Mouse (Mus musculus): ENCODE measurements at regions not wholly inside any gene's neighbourhood (a gene's known extent, or its start where the extent isn't known, plus 50 kb on each side); places are given as distances from the start of the nearest gene placed in this dataset.
A peak's percentile ranks its signal among the peaks of the same experiment; 100 is the strongest.

DNA sequence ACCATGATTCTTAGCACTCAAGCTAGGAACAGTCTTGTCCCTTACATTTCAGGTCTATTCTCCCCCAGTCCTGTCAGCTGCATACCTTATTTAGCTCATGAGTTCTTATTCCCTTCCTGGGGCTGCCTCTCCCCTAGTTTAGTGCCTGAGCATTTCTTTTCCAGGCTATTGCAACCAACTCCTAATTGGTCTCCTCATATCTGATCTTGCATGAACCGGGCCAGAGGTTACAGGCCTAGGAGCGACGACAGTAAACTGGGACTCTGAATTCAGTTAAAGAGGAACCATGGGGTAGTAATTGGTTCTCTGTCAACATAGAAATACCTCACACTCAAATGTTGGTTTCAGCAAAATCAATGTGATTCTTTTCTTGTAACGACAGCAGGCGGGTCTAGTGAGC is 195.9 kb downstream of the Kit start:
- DNase-seq (ENCODE audit: low read depth, low spot score): no peak

DNA sequence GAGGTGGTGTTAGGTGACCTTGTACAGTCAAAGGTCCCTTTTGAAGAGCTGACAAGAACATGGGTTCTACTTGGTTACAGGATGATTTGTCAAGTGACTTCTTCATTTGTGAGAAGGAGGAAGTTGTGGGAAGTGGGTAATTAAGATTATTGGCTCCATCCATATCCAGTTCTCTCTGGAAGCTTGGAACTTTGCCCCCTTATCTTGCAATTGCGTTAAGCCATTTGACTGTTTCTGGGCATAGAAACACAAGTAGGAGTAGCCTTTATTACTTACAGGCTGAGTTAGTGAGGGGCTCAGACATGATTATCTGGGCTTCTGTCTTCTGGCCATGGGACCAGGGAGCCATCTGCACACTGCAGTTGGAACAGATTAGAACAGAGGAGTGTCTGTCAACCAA is 192.5 kb downstream of the Kit start:
- DNase-seq (ENCODE audit: low read depth, low spot score): no peak

DNA sequence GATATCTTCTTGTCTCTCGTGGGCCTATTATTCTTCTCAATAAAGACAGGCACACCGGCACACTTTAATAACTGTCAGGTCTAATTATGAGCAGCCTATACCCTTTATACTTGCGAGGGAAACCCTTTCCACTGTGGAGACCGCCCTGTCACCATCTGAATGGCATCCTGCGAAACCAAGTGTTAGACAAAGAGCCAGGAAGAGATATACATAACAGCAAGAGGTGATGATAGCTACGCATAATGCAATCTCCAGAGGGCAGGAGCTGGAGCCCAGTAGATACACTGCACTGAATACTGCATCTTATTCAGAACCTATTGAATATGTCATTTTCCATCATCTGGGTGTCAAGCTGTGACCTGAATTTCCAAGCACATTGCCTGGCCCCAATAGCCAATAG is 187.7 kb downstream of the Kit start:
- no peak for DNase-seq (ENCODE audit: low read depth, low spot score)

DNA sequence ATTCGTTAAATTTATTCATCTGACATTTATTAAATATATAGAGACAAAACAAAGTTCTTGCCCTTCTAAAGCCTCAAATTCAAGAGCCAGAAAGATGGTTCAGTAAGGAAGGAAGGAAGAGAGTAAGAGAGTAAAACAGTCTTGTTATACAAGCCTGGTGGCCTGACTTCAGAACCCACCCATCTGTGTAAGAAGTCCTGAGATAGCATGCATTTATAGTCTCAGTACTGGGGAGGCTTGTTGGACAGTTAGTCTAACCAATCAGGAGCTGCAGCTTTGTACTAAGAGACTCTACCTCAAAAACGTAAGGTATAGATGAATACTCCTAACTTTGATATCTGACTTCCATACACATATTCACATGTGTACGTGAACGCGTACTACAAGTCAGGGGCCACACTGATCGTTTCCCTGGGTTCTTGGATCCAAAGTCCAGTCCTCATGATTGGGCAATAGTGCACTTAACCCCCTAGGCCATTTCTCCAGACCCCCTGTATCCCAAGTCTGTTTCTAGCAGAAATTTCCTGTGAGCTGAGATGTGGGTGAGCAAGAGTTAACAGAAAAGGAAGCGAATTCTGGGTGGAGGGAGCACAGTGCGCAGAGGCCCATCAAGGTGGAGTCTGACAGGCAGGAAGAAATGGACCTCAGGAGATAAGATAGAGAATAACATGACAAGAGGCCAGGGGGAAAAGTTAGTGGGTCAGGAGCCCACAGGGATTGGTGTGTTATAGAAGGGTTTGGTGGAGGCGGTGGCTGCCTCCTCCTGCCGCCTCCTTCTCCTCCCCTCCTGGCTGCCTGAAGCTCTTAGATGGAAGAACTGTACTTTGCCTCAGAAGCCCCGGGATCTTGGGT is 187.0 kb downstream of the Kit start:
- DNase-seq (ENCODE audit: low read depth, low spot score): no peak

DNA sequence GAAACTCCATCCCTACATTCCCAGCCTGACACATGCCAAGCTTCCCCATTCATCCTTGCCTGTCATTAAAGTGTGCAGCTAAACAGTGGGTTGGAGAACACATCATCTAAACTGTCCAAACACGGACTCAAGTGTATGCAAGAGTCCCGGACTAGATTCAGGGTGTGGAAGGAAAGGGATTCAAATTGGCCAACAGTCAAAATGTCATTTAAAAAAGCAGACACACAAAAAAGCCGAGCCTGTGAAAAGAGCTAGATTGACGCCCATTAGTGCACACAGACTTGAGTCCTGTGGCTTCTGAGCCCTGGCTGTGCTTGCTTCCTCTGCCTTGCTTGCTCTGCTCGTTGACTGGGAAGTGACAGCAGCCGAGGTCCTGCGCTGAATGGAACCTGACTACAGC is 181.5 kb downstream of the Kit start:
- DNase-seq (ENCODE audit: low read depth, low spot score): no peak

DNA sequence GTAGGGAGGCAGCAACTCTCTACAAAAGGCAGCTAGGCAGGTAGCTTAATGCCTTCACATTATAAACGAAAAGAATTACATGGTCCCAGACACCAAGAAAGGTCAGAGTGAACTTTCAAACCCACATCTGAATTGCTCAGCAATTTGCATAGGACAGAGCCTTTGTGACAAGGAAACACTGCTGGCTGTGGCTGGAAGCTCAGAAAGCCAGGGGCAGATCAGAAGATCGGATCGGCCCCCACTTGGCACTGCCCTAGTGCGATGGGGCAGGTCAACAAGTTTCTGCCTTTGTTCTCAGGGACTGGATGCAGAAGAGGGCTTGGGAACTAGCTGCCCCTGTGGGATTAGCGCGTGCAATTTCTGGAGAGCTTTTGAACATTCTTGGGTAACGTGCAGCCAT is 179.6 kb downstream of the Kit start:
- DNase-seq (ENCODE audit: low read depth, low spot score): peak; percentile 30

DNA sequence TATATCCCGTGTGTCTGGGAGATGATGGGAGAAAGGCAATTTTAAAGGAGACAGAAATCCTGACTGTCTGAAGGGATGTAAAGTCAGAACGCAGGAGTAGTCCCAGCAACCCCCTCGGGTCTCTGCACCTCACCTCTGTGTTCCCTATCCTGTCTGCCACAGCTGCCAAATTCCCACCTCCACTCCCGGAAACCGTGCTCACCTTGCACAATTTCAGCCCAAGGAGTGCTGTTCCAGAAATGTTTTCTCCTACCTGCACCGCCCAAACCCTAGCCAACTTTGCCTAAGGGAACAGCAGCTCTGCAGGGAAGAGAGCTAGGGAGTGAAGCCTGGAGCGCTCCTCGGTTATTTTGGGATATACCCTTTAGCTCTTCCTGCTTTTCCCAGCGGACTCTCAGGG is 170.6 kb downstream of the Kit start:
- no peak for DNase-seq (ENCODE audit: low read depth, low spot score)

DNA sequence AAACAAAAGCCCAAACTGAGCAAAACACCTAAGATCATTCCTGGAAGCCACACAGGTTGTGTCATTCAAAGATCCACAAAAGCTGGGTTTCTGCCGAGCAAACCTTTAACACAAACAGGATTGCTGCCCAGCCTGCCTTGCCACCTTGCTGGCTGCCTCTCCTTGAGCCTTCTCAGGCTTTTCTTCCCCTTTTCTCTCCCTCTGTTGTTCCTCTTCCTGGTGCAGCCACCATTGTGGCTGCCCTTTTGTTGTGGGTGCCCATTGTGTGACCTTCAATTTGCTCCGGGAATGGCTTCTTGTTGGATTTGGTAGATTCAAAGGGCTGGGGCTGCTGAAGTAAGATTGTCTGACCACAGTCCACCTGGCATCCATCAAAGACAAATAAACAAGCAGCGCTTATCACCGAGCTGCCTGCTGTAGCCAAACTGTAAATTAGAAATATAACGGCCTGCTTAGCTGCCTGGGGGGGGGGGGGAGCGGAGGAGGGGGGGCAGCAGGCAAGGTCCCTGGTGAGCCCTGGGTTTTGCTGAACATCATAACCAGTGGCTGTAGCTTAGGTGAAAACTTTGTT is 169.8 kb downstream of the Kit start:
- no peak for DNase-seq (ENCODE audit: low read depth, low spot score)

DNA sequence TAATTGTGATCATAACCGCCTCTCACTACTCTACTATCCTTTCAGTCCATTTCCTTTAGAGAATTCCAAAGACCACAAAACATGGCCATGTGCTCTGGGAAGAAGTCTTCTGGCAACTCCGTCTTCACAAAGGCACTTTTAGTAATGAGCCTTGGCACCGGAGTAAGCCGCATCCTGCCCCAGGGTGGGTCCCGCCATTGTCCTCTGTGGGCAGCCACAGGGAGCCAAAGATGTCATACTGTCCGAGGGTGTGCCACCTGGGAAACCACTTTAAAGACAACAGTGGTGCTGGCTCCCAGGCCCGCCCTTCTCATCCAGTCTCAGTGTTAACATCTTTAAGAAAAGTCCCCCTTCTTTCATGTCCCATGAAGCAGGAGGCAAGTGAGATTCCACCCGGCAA is 164.6 kb downstream of the Kit start:
- DNase-seq (ENCODE audit: low read depth, low spot score): no peak

DNA sequence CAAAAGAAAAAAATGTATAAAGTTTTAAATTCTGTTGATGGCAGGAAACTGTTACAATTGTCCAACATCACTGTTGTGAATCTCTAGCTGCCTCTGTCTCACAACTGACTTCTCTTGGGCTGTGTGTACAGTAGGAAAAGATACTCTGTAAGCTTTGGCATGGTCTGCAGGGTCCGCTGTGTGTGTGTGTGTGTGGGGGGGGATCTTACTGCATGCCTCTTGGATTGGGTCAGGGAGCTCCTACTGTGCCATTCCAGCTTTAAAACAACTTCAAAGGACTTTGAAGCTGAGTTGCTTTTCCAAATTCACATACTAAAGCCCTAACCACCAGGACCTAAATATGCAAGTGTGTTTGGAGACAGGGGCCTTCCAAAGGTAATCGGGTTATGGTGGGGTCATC is 163.7 kb downstream of the Kit start:
- no peak for DNase-seq (ENCODE audit: low read depth, low spot score)

DNA sequence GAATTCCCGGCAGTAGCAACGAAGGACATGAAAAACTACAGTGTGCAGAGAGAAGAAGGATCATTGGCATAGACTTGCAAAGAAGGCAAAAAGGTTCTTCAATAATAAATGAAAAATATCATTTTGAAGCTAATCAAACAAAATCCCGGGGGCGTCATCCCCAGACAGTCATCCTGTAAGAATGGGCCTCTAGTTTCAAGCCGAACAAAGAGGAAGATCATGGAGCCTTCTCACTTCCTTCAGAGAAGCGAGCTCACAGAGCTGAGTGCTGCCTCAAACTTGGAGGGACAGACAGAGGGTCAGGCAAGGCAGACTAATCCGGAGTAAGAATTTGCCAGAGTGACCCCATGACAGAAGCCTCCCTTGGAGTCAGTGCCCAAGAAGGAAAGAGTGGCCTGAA is 163.0 kb downstream of the Kit start:
- no peak for DNase-seq (ENCODE audit: low read depth, low spot score)

DNA sequence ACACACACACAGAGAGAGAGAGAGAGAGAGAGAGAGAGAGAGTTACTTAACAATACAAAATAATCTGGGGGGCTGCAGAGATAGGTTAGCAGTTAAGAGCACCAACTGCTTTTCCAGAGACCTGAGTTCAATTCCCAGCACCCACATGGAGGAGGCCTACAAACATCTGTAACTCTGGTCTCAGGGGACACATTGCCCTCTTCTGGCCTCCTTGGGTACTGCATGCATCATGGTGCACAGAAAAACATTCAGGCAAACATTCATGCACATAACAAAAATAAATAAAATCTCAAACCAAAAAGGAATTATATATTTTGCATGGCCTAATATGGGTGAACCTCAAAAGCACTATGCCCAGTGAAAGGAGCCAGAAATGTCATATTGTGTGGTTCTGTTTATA is 161.6 kb downstream of the Kit start:
- peak; percentile 31 for DNase-seq (ENCODE audit: low read depth, low spot score)

DNA sequence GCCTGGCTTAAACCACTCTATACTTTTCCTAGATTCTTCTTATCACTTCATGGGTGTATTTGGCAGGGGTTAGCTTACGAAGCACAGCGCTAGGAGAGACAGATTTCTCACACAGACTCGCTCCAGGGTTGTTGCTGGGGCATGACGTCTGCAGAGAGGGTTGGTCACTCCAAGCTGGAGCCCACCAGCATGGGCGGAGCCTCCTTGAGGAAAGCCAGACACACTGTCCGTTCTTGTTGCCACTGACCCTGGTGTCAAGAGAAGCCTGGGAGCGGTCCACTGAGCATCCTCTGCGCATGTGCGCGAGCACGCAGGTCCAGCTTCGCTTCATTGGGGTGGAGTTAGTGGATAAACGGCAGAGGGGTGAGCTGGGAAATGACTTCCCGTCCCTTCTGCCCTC is 159.8 kb downstream of the Kit start:
- DNase-seq (ENCODE audit: low read depth, low spot score): no peak

DNA sequence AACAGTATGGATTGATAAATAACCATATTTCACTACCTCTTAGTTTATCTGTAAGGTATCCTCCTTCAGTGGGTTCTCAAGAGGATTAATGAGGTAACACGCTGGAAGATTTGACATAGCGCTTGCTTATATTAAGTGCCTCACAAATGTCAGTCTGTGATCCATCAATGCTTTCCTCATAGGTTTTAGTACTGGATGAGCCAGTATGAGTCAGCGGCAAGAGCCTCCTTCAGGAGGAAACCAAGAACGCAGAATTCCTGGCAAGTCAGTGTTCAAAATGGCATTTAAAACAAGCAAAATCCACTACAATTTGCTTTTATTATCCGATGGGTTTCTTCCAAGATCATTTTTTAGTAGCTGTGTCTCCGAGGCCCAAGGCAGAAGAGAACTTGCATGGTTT is 159.3 kb downstream of the Kit start:
- DNase-seq (ENCODE audit: low read depth, low spot score): no peak

DNA sequence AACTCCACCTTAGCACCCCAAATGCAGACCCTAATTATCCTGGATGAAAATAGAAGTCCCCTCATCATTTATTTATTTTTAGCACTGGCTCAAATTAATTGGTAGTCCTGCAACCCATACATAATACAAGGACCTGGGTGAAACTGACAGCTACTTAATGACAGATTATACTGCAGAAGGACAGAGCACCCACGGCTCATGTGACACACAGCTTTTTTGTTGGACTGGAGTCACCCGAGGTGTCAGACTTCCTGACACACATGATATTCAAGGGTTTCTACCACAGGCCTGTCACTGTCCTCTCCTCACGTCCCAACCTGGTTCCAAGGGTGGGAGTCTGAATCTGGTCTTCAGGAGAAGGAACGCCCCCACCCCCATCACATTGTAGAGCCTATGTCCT is 156.5 kb downstream of the Kit start:
- no peak for DNase-seq (ENCODE audit: low read depth, low spot score)

DNA sequence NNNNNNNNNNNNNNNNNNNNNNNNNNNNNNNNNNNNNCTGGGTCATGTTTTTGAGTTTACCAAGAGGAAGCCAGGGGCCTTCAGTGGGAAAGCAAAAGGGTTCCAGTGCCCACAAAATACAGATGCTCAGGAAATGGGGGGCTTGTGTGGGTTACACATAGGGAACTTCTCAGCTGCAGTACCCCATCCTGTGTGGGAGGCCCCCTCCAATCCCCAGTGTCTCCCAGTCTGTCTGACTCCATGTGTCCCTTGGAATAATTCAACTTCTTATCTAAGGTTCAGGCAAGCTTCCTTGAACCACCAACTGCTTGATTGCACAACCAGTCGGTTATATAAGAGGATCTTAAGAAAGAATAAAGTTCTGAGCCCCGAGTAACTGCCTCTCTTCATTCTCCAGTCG is 156.0 kb downstream of the Kit start:
- DNase-seq (ENCODE audit: low read depth, low spot score): no peak

DNA sequence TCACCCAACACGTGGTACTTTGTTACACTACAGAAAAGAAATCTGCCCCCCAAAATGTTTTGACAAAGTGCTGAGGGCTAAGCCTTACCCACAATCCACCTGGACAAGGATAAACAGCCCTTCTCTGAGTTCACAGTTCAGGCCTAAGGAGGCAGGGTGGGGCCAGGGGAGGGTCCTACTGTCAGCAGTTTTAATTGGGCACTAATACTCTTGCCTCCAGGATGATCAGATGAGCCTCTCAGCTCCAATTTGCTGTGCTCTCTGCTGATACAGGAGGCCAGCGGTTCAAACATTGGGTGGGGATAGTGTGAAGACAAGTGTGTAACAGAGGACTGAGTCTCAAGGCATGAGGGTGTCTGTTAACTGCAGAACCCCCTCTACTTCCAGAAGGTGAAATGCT is 146.6 kb downstream of the Kit start:
- no peak for DNase-seq (ENCODE audit: low read depth, low spot score)

DNA sequence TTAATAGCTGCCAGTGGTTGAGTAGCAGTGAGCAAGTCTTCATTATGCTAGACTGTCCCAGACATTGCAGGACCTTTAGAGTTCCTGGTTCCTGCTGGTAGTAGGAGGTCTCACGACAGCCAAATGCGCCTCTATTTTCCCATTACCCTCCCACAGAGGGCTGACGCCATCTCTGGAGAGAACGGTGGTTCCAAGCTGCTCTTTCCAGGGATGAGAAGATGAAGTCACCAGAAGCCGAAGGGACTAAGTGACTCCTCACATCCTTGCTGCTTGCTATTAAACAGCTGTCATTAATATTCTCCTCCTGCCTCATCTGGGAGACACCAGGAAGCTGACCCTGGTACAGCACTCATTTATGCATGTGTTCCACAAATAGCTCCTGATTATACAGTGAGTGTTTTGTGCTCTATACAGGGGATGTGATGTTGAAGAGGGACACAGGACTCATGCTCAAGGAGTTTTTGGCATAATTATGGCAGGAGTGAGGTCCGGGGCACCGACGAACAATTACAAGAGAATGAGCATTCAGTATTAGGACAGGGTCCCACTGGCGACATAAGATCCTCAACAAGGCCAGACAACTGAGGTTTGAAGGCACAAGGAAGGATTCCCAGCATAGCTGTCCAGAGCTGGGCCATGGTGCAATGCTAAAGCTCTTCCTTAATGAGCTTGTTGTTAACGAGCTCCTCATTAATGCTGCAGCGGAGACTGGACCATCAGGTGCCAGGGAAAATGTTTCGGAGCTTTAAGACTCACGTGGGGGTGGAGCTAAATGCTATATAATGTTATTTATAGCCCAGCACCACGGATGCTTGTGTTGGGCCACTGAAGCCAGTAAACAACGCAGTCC is 145.6 kb downstream of the Kit start:
- no peak for DNase-seq (ENCODE audit: low read depth, low spot score)

DNA sequence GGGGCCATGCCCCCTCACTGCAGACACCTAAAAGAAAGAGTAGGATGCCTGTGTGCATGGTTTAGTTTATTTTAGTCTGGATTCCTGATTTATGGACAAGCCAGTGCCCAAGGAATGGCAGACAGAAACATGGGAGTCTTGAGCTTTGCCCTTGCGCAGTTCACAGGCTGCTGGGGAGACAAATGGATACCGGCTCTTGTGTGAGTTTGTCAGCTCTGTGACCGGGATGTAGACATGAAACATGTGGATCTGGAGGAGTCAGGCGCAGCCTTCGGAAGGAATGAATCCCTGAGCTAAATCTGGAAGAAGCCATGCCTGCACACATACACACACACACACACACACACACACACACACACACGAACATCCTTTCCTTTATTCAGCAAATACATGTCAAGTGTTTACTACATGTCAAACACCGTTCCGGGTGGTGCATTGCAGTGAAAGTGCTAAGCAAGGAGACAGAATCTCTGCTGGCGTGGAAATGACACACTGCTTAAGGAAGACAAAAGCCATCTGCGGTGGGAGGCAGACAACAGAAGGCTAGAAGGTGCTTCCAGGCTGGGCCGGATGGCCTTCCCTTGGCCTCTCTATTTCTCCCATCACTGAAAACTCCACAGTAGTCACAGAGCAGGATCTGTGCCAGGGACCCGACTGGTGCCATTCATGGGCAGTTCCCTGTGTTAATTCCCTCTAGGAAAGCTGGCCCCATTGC is 144.0 kb downstream of the Kit start:
- DNase-seq (ENCODE audit: low read depth, low spot score): no peak

Measured in ES-CJ7 (cell line).